Mouse (Mus musculus): ENCODE measurements around the gene Hirip3.
"Not testable (repeated sequence)": the region's sequence is repeated elsewhere in the genome, so short reads cannot be mapped to it uniquely, and the experiment has no call there.

The Hirip3 gene

GRCm38 (mm10) chr7:126899781-126900180 lies 38.0 kb downstream of the Hirip3 start:
- not testable (repeated sequence) for DNase-seq (ENCODE audit: extremely low read depth, low read depth, low spot score)

GRCm38 (mm10) chr7:126905590-126905989 lies 43.8 kb downstream of the Hirip3 start:
- DNase-seq (ENCODE audit: extremely low read depth, low read depth, low spot score) = no peak

GRCm38 (mm10) chr7:126914844-126915243 lies 53.1 kb downstream of the Hirip3 start:
- DNase-seq (ENCODE audit: extremely low read depth, low read depth, low spot score) = no peak
